Mouse (Mus musculus) midbrain, embryonic 11.5 days (tissue): ENCODE data around the gene Cyba. TPM values are rescaled to one million over a fixed set of nuclear protein-coding genes. Genes with fewer than 3 reads are reported as not detected.
A peak's percentile ranks its signal among the peaks of the same experiment; 100 is the strongest.

Experiments used
- ATAC-seq: fragments of 200-750 bp; cut with Nextera tagmentation; 2 replicates; pipeline ENCODE4 v1.8.0; 2017; ENCODE audit warnings: moderate TSS enrichment, moderate library complexity; ENCODE audit not compliant: low FRiP score
- DNase-seq: peaks from one replicate; pipeline ENCODE4 v3.0.0; 2015; ENCODE audit warnings: low spot score; ENCODE audit errors: missing footprints
- H3K27ac ChIP-seq: fragments of 300-500 bp; sonication (generic); 2 replicates; pipeline ENCODE4 v1.5.1; 2014; ENCODE audit warnings: low read depth, low read length
- H3K27me3 ChIP-seq: fragments of 300-500 bp; sonication (generic); 2 replicates; pipeline ENCODE4 v1.6.1; 2014; ENCODE audit warnings: mild to moderate bottlenecking, low read length, moderate library complexity, mixed read lengths; ENCODE audit not compliant: control insufficient read depth, insufficient read depth
- H3K36me3 ChIP-seq: fragments of 300-500 bp; sonication (generic); 2 replicates; pipeline ENCODE4 v1.6.1; 2014; ENCODE audit warnings: mild to moderate bottlenecking, low read length, moderate library complexity, mixed read lengths; ENCODE audit not compliant: control insufficient read depth, insufficient read depth
- H3K4me1 ChIP-seq: fragments of 300-500 bp; sonication (generic); 2 replicates; pipeline ENCODE4 v1.6.1; 2014; ENCODE audit warnings: low read length; ENCODE audit not compliant: control insufficient read depth, insufficient read depth
- H3K4me2 ChIP-seq: fragments of 300-500 bp; sonication (generic); 2 replicates; pipeline ENCODE4 v1.6.1; 2014; ENCODE audit warnings: mild to moderate bottlenecking, moderate library complexity
- H3K4me3 ChIP-seq: fragments of 300-500 bp; sonication (generic); 2 replicates; pipeline ENCODE4 v1.5.1; 2014; ENCODE audit warnings: low read depth, low read length
- H3K9ac ChIP-seq: fragments of 300-500 bp; sonication (generic); 2 replicates; pipeline ENCODE4 v1.6.1; 2014; ENCODE audit warnings: low read length
- H3K9me3 ChIP-seq: fragments of 300-500 bp; sonication (generic); 2 replicates; pipeline ENCODE4 v1.6.1; 2016; ENCODE audit warnings: low read length; ENCODE audit not compliant: control insufficient read depth
- WGBS: fragments of 180-500 bp; shearing (Covaris S2); extraction: QIAGEN DNeasy Blood & Tissue Kit; methylation state at CpG from one replicate; pipeline ENCODE4 v1.1.7; 2014; 5-methylcytosine and 5-hydroxymethylcytosine counted together
- polyA plus RNA-seq: library from polyadenylated mRNA; unstranded; fragments of >200 nt; fragmentation: Nextera tagmentation; extraction: Ambion mirVana; gene quantifications from 2 replicates; pipeline ENCODE4 v1.2.1, GENCODE M21; 2014

The Cyba gene
- polyA plus RNA-seq, 1 experiment from 2014 or later: 61.6 TPM

- Histone ChIP-seq H3K27ac (no peak overlapping the region), H3K9me3 (no peaks in the 10 kb centered on the region), H3K27me3 (no peaks in the 10 kb centered on the region), H3K9ac (no peak overlapping the region), H3K4me3 (no peak overlapping the region), H3K4me2 (no peak overlapping the region), H3K36me3 (no peaks in the 10 kb centered on the region), H3K4me1 (no peaks in the 10 kb centered on the region)
- ATAC-seq (no peak), DNase-seq (no peak)
- WGBS: 93% methylated on average over 13 of the region's 13 CpGs
Measured at GRCm38 (mm10) chr8:122467816-122468215, 35.1 kb upstream of the Cyba start.

- DNase-seq (no peak), ATAC-seq (no peak)
- Histone ChIP-seq H3K36me3 (no peaks in the 10 kb centered on the region), H3K27ac (no peak overlapping the region), H3K27me3 (peaks cover 20% of the 10 kb centered on the region), H3K9me3 (no peaks in the 10 kb centered on the region), H3K4me1 (peaks cover 12% of the 10 kb centered on the region), H3K9ac (no peak overlapping the region), H3K4me2 (no peak overlapping the region), H3K4me3 (no peak overlapping the region)
- WGBS: 73% methylated on average over 7 of the region's 7 CpGs
Measured at GRCm38 (mm10) chr8:122464985-122465384, 32.3 kb upstream of the Cyba start.

- H3K4me1 ChIP-seq: peaks cover 12% of the 10 kb centered on the region
- WGBS: 72% methylated on average over 12 of the region's 12 CpGs
- no peaks in the 10 kb centered on the region for H3K9me3 ChIP-seq
- no peak overlapping the region for H3K4me3 ChIP-seq
- ATAC-seq (no peak), DNase-seq (no peak)
- peaks cover 28% of the 10 kb centered on the region for H3K27me3 ChIP-seq
- H3K9ac ChIP-seq: no peak overlapping the region
- H3K36me3 ChIP-seq: no peaks in the 10 kb centered on the region
- H3K4me2 ChIP-seq: no peak overlapping the region
- H3K27ac ChIP-seq: no peak overlapping the region
Measured at GRCm38 (mm10) chr8:122463651-122464640, 31.2 kb upstream of the Cyba start.

GRCm38 (mm10) chr8:122462510-122462909 lies 29.8 kb upstream of the Cyba start:
- no peak for ATAC-seq
- Histone ChIP-seq H3K36me3 (no peaks in the 10 kb centered on the region), H3K27ac (no peak overlapping the region), H3K4me1 (peaks cover 12% of the 10 kb centered on the region), H3K9me3 (no peaks in the 10 kb centered on the region), H3K27me3 (peaks cover 28% of the 10 kb centered on the region), H3K9ac (no peak overlapping the region), H3K4me3 (no peak overlapping the region), H3K4me2 (no peak overlapping the region)
- 75% methylated on average over 8 of the region's 8 CpGs for WGBS
- DNase-seq: no peak

GRCm38 (mm10) chr8:122461473-122462148 lies 28.9 kb upstream of the Cyba start:
- Histone ChIP-seq H3K4me2 (no peak overlapping the region), H3K36me3 (no peaks in the 10 kb centered on the region), H3K4me3 (no peak overlapping the region), H3K27me3 (peaks cover 28% of the 10 kb centered on the region), H3K9ac (no peak overlapping the region), H3K9me3 (no peaks in the 10 kb centered on the region), H3K27ac (no peak overlapping the region), H3K4me1 (peaks cover 12% of the 10 kb centered on the region)
- WGBS: 64% methylated on average over 11 of the region's 11 CpGs
- ATAC-seq (no peak), DNase-seq (no peak)

GRCm38 (mm10) chr8:122460524-122461472 lies 28.1 kb upstream of the Cyba start, which contains the start of gene Snai3:
TSS of gene Snai3 (minus strand) at chr8:122460733.
- peaks cover 12% of the 10 kb centered on the region for H3K4me1 ChIP-seq
- no peak within 1 kb of the TSS for H3K27ac ChIP-seq
- peaks cover 28% of the 10 kb centered on the region for H3K27me3 ChIP-seq
- peak within 1 kb of the TSS; percentile 23 for H3K4me3 ChIP-seq
- no peaks in the 10 kb centered on the region for H3K9me3 ChIP-seq
- H3K9ac ChIP-seq: peak within 1 kb of the TSS; percentile 40; the same call in 1 of the 2 replicates
- WGBS: 4% methylated on average over 56 of the region's 56 CpGs
- ATAC-seq (peak; percentile 77; the same call in 1 of the 2 replicates), DNase-seq (peak; percentile 89)
- H3K36me3 ChIP-seq: no peaks in the 10 kb centered on the region
- H3K4me2 ChIP-seq: peak within 1 kb of the TSS; percentile 57

GRCm38 (mm10) chr8:122459990-122460389 lies 27.3 kb upstream of the Cyba start:
- Histone ChIP-seq H3K9ac (no peak overlapping the region), H3K9me3 (no peaks in the 10 kb centered on the region), H3K4me2 (peak overlapping the region; percentile 57), H3K4me1 (peaks cover 12% of the 10 kb centered on the region), H3K4me3 (peak overlapping the region; percentile 23; the same call in 1 of the 2 replicates), H3K27ac (no peak overlapping the region), H3K27me3 (peaks cover 28% of the 10 kb centered on the region), H3K36me3 (no peaks in the 10 kb centered on the region)
- ATAC-seq (no peak), DNase-seq (no peak)
- WGBS: 30% methylated on average over 7 of the region's 7 CpGs

- DNase-seq (no peak), ATAC-seq (no peak)
- Histone ChIP-seq H3K4me3 (no peak overlapping the region), H3K36me3 (no peaks in the 10 kb centered on the region), H3K9ac (no peak overlapping the region), H3K27me3 (peaks cover 28% of the 10 kb centered on the region), H3K27ac (no peak overlapping the region), H3K9me3 (no peaks in the 10 kb centered on the region), H3K4me1 (peaks cover 12% of the 10 kb centered on the region), H3K4me2 (no peak overlapping the region)
- WGBS: 55% methylated on average over 6 of the region's 6 CpGs
Measured at GRCm38 (mm10) chr8:122459218-122459900, 26.6 kb upstream of the Cyba start.
